Mouse (Mus musculus) liver, embryonic 14.5 days (tissue): Measurements from ENCODE around the gene B3galt5.

Source experiments
- CTCF ChIP-seq: IDR thresholded peaks from 2 replicates; pipeline ENCODE4 v1.5.1; 2016; ENCODE audit warnings: antibody characterized with exemption, low read depth, control low read depth
- EP300 ChIP-seq: IDR thresholded peaks from 2 replicates; pipeline ENCODE4 v1.6.1; 2016; ENCODE audit warnings: antibody characterized with exemption, low read depth

DNA sequence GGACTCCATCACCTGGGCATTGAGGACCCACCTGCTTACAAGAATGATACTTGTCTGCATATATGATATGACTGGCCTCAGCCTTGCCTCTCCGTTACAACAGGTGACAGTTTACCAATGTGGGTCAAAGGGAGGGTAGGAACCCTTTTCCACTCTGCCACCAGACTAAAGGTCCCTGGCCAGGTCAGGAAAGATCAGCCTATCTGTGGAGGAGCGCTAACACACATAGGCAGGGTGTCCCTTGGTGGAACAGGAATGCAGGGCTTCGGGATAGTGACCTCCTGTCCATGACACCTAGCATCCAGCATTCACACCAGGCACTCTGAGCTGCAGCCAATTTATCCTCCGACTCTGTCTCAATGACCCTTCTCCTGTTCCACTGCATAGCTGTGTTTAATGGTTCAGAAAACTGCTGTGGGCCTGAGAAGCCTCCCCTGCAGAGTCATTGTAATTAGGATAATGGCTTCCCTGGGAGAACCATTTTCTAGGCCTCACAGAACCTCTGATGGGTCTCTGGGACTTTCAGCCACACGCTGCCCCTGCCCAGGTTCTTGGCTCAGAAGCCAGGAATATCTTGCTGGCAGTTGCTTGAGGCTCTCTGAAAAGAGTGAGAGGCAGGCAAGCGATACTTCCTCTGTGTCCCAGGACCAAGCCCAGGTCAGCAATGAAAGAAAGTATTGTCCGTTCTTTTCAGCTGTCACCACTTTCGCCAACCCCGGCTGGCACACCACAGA lies 43.1 kb downstream of the B3galt5 start:
- TF ChIP-seq CTCF (no peak), EP300 (no peak)
